16 mouse cellular contexts compared by ENCODE assay signal in genomic region chr6:32177905-32178304, GRCm38 (mm10).
"Had no signal": no experiment of that assay in that cellular context is flagged by ENCODE, and none has a peak within 500 bp of the region (broad histone marks: within the 10 kb centered on the region; RNA-seq: fewer than 3 reads in every experiment).

No protein-coding gene starts in this region.

- H3K27ac ChIP-seq: kidney, embryonic 15.5 days; limb, embryonic 12.5 days; liver, embryonic 13.5 days; midbrain, embryonic 10.5 days; neural tube, embryonic 13.5 days; stomach, postnatal 0 days had no signal

- H3K4me1 ChIP-seq: kidney, embryonic 15.5 days; liver, embryonic 13.5 days had no signal

- H3K4me3 ChIP-seq: kidney, embryonic 15.5 days; limb, embryonic 12.5 days; liver, embryonic 13.5 days; midbrain, embryonic 10.5 days; neural tube, embryonic 13.5 days had no signal

- DNase-seq: kidney, adult 18-20 months; kidney, postnatal 25 days; layer of hippocampus, adult 9-11 months; liver; liver, embryonic 13.5 days; liver, postnatal 0 days; lung, postnatal 36 days; midbrain, embryonic 14.5 days; right cerebral cortex, adult 18-20 months; right cerebral cortex, postnatal 25 days; thymus, postnatal 25 days had no signal

- H3K36me3 ChIP-seq: kidney, embryonic 15.5 days; limb, embryonic 12.5 days; liver, embryonic 13.5 days; midbrain, embryonic 10.5 days had no signal

- H3K27me3 ChIP-seq: kidney, embryonic 15.5 days; limb, embryonic 12.5 days; liver, embryonic 13.5 days; neural tube, embryonic 13.5 days had no signal
